In genomic region chr2:153515582-153515981, GRCm38 (mm10) we compare ENCODE assay signal across 24 mouse cellular contexts. TPM values are rescaled to one million over a fixed set of nuclear protein-coding genes. Genes with fewer than 3 reads are reported as not detected.
A peak's percentile ranks its signal among the peaks of the same experiment; 100 is the strongest.
DNase-seq lines count a peak whose midpoint lies in the region; ATAC-seq and TF ChIP-seq lines count a peak whose summit lies in the region.
"Had no signal": no experiment of that assay in that cellular context is flagged by ENCODE, and none has a peak within 500 bp of the region (broad histone marks: within the 10 kb centered on the region; RNA-seq: fewer than 3 reads in every experiment).

No protein-coding gene starts in this region.

- 0 out of 2 replicates have a peak overlapping the region, but pooled peaks have one; percentile 30 for H3K27ac ChIP-seq in hindbrain, embryonic 13.5 days
- no peak overlapping the region for H3K27ac ChIP-seq in hindbrain, embryonic 16.5 days (ENCODE audit: low read depth, low read length)
- H3K27ac ChIP-seq in midbrain, postnatal 0 days (ENCODE audit: low read depth, low read length): no peak overlapping the region
- H3K27ac ChIP-seq in midbrain, embryonic 11.5 days (ENCODE audit: low read depth, low read length): no peak overlapping the region
- H3K27ac ChIP-seq in neural tube, embryonic 15.5 days (replicated peaks): no peak overlapping the region
- H3K27ac ChIP-seq: embryonic facial prominence, embryonic 15.5 days; kidney, postnatal 0 days; neural tube, embryonic 12.5 days had no signal

- H3K36me3 ChIP-seq in hindbrain, embryonic 13.5 days: no peaks in the 10 kb centered on the region
- H3K36me3 ChIP-seq in hindbrain, embryonic 16.5 days (ENCODE audit: control insufficient read depth, insufficient read depth, low read length): no peaks in the 10 kb centered on the region
- H3K36me3 ChIP-seq in midbrain, postnatal 0 days (ENCODE audit: insufficient read depth, low read length): no peaks in the 10 kb centered on the region
- H3K36me3 ChIP-seq in midbrain, embryonic 11.5 days (ENCODE audit: control insufficient read depth, insufficient read depth, low read length): no peaks in the 10 kb centered on the region
- H3K36me3 ChIP-seq in neural tube, embryonic 15.5 days: no peaks in the 10 kb centered on the region
- H3K36me3 ChIP-seq: embryonic facial prominence, embryonic 15.5 days; hindbrain, embryonic 15.5 days; neural tube, embryonic 12.5 days had no signal

- WGBS in hindbrain, embryonic 13.5 days: 86% methylated on average over 6 of the region's 6 CpGs
- WGBS in hindbrain, embryonic 16.5 days: 84% methylated on average over 6 of the region's 6 CpGs
- 89% methylated on average over 6 of the region's 6 CpGs for WGBS in midbrain, postnatal 0 days
- WGBS in midbrain, embryonic 11.5 days: 93% methylated on average over 6 of the region's 6 CpGs
- 90% methylated on average over 6 of the region's 6 CpGs for WGBS in neural tube, embryonic 15.5 days

- TF ChIP-seq CTCF in midbrain, postnatal 0 days (IDR thresholded peaks at IDR 0.05): peak; percentile 25

- H3K9ac ChIP-seq in hindbrain, embryonic 13.5 days: no peak overlapping the region
- no peak overlapping the region for H3K9ac ChIP-seq in hindbrain, embryonic 16.5 days (ENCODE audit: low read depth, low read length)
- H3K9ac ChIP-seq in midbrain, postnatal 0 days (replicated peaks; ENCODE audit: low read length, poor library complexity, severe bottlenecking): no peak overlapping the region
- H3K9ac ChIP-seq in midbrain, embryonic 11.5 days (ENCODE audit: low read length): no peak overlapping the region
- H3K9ac ChIP-seq in neural tube, embryonic 15.5 days (replicated peaks): no peak overlapping the region
- H3K9ac ChIP-seq: embryonic facial prominence, embryonic 15.5 days; hindbrain, embryonic 15.5 days; neural tube, embryonic 12.5 days had no signal

- DNase-seq in midbrain, postnatal 0 days (ENCODE audit: low spot score): peak; percentile 62
- DNase-seq in midbrain, embryonic 11.5 days (ENCODE audit: low spot score, missing footprints): no peak
- DNase-seq in cerebellum, adult 9-10 months: peak; percentile 76
- DNase-seq in ovary, adult 18-20 months (ENCODE audit: low spot score): no peak
- DNase-seq in kidney, adult 11 months: no peak
- DNase-seq: B cell, adult 2 months; embryo, embryonic 11 days; kidney, adult 18-20 months; layer of hippocampus, postnatal 36 days; liver had no signal

- no peak for ATAC-seq in hindbrain, embryonic 13.5 days (ENCODE audit: low FRiP score)
- ATAC-seq in hindbrain, embryonic 16.5 days: no peak
- ATAC-seq in midbrain, postnatal 0 days (ENCODE audit: low FRiP score): no peak
- no peak for ATAC-seq in midbrain, embryonic 11.5 days (ENCODE audit: low FRiP score)
- ATAC-seq in neural tube, embryonic 15.5 days (ENCODE audit: low FRiP score): no peak

- H3K4me1 ChIP-seq in hindbrain, embryonic 13.5 days (replicated peaks): peaks cover 42% of the 10 kb centered on the region
- H3K4me1 ChIP-seq in hindbrain, embryonic 16.5 days (ENCODE audit: control insufficient read depth, insufficient read depth, low read depth, low read length): peaks cover 9% of the 10 kb centered on the region
- no peaks in the 10 kb centered on the region; the same call in 1 of the 2 replicates for H3K4me1 ChIP-seq in midbrain, postnatal 0 days (ENCODE audit: insufficient read depth, low read length)
- peaks cover 8% of the 10 kb centered on the region for H3K4me1 ChIP-seq in midbrain, embryonic 11.5 days (ENCODE audit: control insufficient read depth, insufficient read depth, low read length)
- peaks cover 26% of the 10 kb centered on the region for H3K4me1 ChIP-seq in neural tube, embryonic 15.5 days
- H3K4me1 ChIP-seq: embryonic facial prominence, embryonic 15.5 days had no signal

- H3K4me2 ChIP-seq in hindbrain, embryonic 13.5 days: no peak overlapping the region
- H3K4me2 ChIP-seq in hindbrain, embryonic 16.5 days (ENCODE audit: low read length): no peak overlapping the region
- H3K4me2 ChIP-seq in midbrain, postnatal 0 days (ENCODE audit: low read depth, low read length, poor library complexity, severe bottlenecking): no peak overlapping the region
- H3K4me2 ChIP-seq in midbrain, embryonic 11.5 days: no peak overlapping the region
- no peak overlapping the region for H3K4me2 ChIP-seq in neural tube, embryonic 15.5 days
- H3K4me2 ChIP-seq: embryonic facial prominence, embryonic 15.5 days; heart, embryonic 11.5 days; hindbrain, embryonic 15.5 days; neural tube, embryonic 12.5 days had no signal

- no peak overlapping the region for H3K4me3 ChIP-seq in hindbrain, embryonic 13.5 days
- H3K4me3 ChIP-seq in hindbrain, embryonic 16.5 days (ENCODE audit: low read length): no peak overlapping the region
- H3K4me3 ChIP-seq in midbrain, postnatal 0 days (ENCODE audit: low read depth, low read length): no peak overlapping the region
- no peak overlapping the region for H3K4me3 ChIP-seq in midbrain, embryonic 11.5 days (ENCODE audit: low read depth, low read length)
- H3K4me3 ChIP-seq in neural tube, embryonic 15.5 days (replicated peaks): no peak overlapping the region
- H3K4me3 ChIP-seq: embryonic facial prominence, embryonic 15.5 days; hindbrain, embryonic 15.5 days; neural tube, embryonic 12.5 days had no signal

- peaks cover 7% of the 10 kb centered on the region; the same call in 1 of the 2 replicates for H3K27me3 ChIP-seq in hindbrain, embryonic 13.5 days
- H3K27me3 ChIP-seq in hindbrain, embryonic 16.5 days (replicated peaks; ENCODE audit: control insufficient read depth, insufficient read depth, low read length): no peaks in the 10 kb centered on the region
- no peaks in the 10 kb centered on the region for H3K27me3 ChIP-seq in midbrain, postnatal 0 days (ENCODE audit: insufficient read depth, low read length)
- H3K27me3 ChIP-seq in midbrain, embryonic 11.5 days (ENCODE audit: control insufficient read depth, insufficient read depth, low read length): no peaks in the 10 kb centered on the region
- no peaks in the 10 kb centered on the region for H3K27me3 ChIP-seq in neural tube, embryonic 15.5 days (replicated peaks)
- H3K27me3 ChIP-seq: embryonic facial prominence, embryonic 15.5 days; hindbrain, embryonic 15.5 days; neural tube, embryonic 12.5 days had no signal

- no peaks in the 10 kb centered on the region for H3K9me3 ChIP-seq in hindbrain, embryonic 13.5 days
- no peaks in the 10 kb centered on the region for H3K9me3 ChIP-seq in hindbrain, embryonic 16.5 days (ENCODE audit: control insufficient read depth, low read length)
- H3K9me3 ChIP-seq in midbrain, postnatal 0 days (ENCODE audit: low read length): no peaks in the 10 kb centered on the region
- H3K9me3 ChIP-seq in midbrain, embryonic 11.5 days (ENCODE audit: control insufficient read depth, low read length): no peaks in the 10 kb centered on the region
- no peaks in the 10 kb centered on the region for H3K9me3 ChIP-seq in neural tube, embryonic 15.5 days (replicated peaks)
- H3K9me3 ChIP-seq: embryonic facial prominence, embryonic 15.5 days; hindbrain, embryonic 15.5 days; neural tube, embryonic 12.5 days had no signal

RNA-seq across cellular contexts. Expression of gene Nol4l, which starts 14.2 kb away (rescaled TPM):
- 42.4 and 43.8 TPM in 2 replicates for polyA plus RNA-seq in hindbrain, embryonic 13.5 days (2015; fragmentation: Nextera tagmentation; extraction: Ambion mirVana)
- polyA plus RNA-seq in hindbrain, embryonic 16.5 days (2015; fragmentation: Nextera tagmentation; extraction: Ambion mirVana): 33.7 and 40.7 TPM in 2 replicates
- total RNA-seq in midbrain, postnatal 0 days (2014; rRNA removed): 73.1 and 97.7 TPM in 2 replicates
- 24.4 and 26.4 TPM in 2 replicates for polyA plus RNA-seq in midbrain, postnatal 0 days (2015; fragmentation: Nextera tagmentation; extraction: Ambion mirVana)
- polyA plus RNA-seq in midbrain, embryonic 11.5 days (2014; fragmentation: Nextera tagmentation; extraction: Ambion mirVana): 19.5 and 19.9 TPM in 2 replicates
- polyA plus RNA-seq in neural tube, embryonic 15.5 days (2015; fragmentation: Nextera tagmentation; extraction: Ambion mirVana): 31.4 and 36.1 TPM in 2 replicates

RNA-seq across cellular contexts. Expression of gene 4930404H24Rik, which starts 23.0 kb away (rescaled TPM):
- not detected in 2 replicates for polyA plus RNA-seq in hindbrain, embryonic 13.5 days (2015; fragmentation: Nextera tagmentation; extraction: Ambion mirVana)
- polyA plus RNA-seq in hindbrain, embryonic 16.5 days (2015; fragmentation: Nextera tagmentation; extraction: Ambion mirVana): not detected in 2 replicates
- total RNA-seq in midbrain, postnatal 0 days (2014; rRNA removed): not detected in 2 replicates
- polyA plus RNA-seq in midbrain, postnatal 0 days (2015; fragmentation: Nextera tagmentation; extraction: Ambion mirVana): not detected in 2 replicates
- not detected in 2 replicates for polyA plus RNA-seq in midbrain, embryonic 11.5 days (2014; fragmentation: Nextera tagmentation; extraction: Ambion mirVana)
- polyA plus RNA-seq in neural tube, embryonic 15.5 days (2015; fragmentation: Nextera tagmentation; extraction: Ambion mirVana): not detected in 2 replicates
- total RNA-seq: adrenal gland, postnatal 4 days; heart, postnatal 14 days; layer of hippocampus, postnatal 36 days; left cerebral cortex, postnatal 25 days had no signal
- polyA plus RNA-seq: embryonic facial prominence, embryonic 15.5 days; forebrain, embryonic 11.5 days; gonadal fat pad, adult 2 months; heart, embryonic 11.5 days; hindbrain, embryonic 15.5 days; kidney, postnatal 0 days; neural tube, embryonic 12.5 days; small intestine, adult 2 months had no signal

Comparison
In these comparisons a context has a peak if more than half of its experiments do, and no peak if none do; other contexts are left out.
1. DNase-seq: peak in midbrain, postnatal 0 days (single experiment) and cerebellum, adult 9-10 months (single experiment); none in midbrain, embryonic 11.5 days (single experiment), ovary, adult 18-20 months (single experiment) and kidney, adult 11 months (single experiment).